Mouse (Mus musculus): ENCODE results near the gene Epop.
A peak's percentile ranks its signal among the peaks of the same experiment; 100 is the strongest.

Gene Epop

DNA sequence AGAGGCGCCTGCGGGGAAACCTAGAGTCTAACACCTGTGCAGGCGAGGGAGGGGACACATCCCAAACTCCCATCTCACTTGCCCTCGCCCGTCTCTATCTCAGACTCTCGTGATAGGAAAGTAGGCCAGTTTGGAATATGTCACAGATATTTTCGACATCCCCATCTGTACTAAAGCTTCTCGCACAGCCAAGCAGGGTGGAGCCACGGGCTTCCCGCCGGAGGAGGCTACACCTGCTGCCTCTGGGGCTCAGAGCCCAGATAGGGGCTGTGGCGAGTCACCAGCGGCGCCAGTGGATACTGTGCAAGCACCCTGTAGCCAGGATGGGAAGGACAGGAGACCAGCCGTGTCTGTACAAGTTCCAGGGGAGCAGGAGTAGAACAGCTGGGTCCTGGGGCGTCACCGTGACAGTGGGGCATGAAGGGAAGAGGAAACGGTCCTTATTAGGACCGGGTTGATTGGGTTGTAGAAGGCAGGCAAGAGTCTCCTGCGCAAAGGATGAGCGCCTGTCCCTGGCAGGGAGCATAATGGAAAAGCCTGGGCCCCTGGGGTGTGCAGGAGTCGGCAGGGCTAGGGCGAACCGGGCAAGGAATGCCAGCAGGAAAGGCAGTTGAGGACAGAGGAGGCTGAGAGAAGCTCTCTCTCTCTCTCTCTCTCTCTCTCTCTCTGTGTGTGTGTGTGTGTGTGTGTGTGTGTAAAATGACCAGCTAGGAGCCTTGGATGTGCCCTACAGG lies 39.1 kb downstream of the Epop start:
- DNase-seq (ENCODE audit: low spot score), result no peak

- DNase-seq (ENCODE audit: low spot score), result peak; percentile 48
These were observed 40.3 kb downstream of the Epop start for GRCm38 (mm10) chr11:97589216-97589615.

DNA sequence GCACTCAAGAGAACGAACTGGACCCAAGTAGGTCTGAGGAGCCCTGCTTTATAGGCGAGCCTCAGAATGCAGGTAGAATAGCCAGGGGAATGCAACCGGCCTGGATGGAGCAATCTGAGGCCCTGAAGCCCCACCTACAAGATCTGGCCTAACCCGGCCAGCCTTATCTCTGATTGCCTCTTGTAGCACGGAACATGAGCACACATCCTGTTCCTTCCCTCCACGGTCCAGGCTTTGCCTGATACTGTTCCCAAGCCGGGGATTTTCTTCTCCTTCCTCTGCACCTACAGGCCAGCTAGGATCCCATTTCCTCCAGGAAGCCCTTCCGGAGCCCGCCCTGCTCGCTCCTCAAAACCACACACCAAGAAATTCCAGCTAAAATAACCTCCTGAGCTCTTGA lies 43.6 kb downstream of the Epop start:
- DNase-seq (ENCODE audit: low spot score), result no peak

- DNase-seq (ENCODE audit: low spot score), result no peak
These were observed 45.0 kb downstream of the Epop start for GRCm38 (mm10) chr11:97584476-97584875.

DNA sequence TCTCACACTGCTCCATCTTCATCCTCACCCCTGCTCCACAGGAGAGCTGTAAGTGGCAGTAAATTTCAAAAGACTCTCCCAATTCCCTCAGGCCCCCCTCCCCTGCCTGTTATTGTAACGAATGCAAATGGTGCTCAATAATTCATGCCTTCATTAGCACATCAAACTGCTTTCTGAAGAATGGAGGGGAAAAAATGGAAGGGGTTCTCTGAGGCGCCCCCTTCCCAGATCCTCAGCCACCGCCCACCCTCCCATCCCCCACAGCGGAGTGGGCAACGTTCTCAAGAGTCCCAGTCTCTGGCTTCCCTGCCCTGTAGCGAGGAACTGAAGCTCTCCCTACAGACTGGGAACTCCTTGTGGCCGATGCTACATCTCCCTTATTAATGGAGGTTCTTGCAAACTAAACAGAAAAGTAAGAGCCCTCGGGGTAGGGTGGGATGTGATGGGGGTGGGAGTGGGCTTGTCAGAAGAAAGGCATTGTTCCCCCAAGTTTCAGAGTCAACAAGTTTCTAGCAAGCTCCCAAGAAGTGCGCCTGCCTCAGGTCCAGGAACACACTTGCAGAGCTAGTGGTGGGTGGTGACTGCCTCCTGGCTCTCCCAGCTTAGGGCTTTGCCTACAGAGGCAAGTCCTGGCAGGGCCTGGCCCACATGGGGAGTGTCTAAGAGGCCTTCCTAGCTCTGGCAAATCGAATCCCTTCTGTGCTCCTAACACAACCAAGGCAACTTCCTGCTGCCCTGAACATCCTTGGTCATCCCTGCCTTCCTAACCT lies 50.2 kb downstream of the Epop start:
- no peak for DNase-seq (ENCODE audit: low spot score)

DNA sequence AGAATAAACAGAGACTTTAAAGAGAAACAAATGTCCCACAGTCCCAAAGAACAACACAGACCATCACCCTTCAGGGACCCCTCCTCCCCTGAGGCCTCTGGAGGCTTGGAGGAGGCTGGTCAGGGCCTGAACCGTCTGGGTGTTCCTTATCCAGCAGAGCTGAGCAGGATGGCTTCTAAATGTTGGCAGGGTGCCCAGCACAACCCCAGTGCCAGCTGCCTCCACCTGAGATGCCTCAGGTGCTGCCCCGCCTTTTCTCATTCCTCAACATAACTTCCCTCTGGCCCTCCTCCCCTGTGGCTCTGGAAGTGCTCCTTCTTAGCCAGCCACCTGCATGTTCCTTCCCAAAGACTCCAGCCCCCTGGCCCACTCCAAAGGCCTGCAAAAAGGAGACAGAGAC lies 51.2 kb downstream of the Epop start:
- DNase-seq (ENCODE audit: low spot score), result no peak
